Mouse (Mus musculus) yolk sac, embryonic 10.5 days (tissue): ENCODE results near the gene Lias.

Experiments
- DNase-seq: peaks from one replicate; pipeline ENCODE4 v3.0.0-alpha.2; 2017; ENCODE audit warnings: low spot score

The Lias gene

DNA sequence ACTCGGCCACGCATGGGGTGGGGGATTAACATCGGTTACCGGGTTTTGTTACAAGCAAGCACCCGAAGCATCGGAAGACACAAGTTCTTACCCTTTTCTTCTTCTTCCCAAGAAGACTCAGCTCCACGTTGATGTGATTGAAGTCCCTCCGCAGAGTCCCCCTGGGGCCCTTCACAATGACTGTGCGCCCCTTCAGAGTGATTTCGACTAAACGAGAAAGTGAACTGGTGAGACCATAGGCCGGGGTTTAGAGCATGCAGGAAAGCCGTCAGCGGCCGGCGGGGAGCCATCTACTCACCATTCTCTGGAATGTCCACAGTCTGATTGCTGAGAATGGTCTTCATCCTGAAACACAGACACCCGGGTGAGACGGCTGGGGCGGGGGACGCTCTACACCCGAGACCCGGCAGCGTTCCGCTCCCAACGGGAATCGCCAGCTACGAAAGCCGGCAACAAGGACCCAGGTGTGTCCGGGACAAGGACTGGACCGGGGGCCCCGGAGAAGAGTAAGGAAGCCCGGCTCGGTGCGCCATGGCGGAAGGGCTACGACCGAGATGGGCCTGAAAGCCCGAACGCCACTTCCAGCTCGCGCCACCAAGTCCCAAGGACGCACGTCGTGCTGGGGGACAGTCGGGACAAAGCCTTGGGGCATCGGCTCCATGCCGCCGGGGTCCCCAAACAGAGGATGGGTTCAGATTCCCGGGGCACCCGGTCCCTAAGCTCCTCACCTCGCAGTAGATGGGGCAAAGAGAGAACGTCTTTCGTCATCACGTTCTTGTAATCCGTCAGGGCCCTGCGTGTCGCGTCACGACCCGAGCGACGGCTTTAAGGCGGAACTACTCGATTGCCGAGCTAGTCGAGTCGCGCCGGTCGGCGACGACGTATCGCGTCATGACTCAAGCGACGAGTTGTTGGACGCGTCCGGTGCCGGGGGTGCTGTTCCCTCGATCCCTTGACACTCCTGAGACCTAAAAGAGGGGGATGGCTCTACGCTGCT lies at the start of gene Lias, which contains the start of gene Rpl9:
Lias (plus strand) TSS at position 850 of the 997 bp plus-strand sequence.
Rpl9 (minus strand) TSS at position 797 of the 997 bp plus-strand sequence.
- peak; percentile 96 for DNase-seq

DNA sequence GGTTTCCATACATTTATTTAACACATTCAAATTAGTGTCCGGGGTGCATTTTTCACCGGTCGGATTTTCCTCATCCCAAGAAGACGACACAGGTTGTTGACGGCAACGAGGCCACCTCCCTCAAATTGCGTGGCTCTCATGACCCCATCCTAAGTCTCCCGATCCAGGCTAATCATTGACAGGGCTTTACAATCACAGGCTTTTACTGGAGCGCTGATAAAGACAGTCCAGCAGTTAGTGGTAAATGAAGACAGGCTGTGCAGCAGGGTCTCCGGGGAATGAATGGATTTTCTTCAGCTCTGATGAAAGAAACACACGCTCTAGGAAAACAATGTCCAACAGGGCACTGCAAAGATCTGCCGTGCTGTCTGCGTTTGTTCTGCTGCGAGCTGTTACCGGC lies 43.1 kb upstream of the Lias start, which contains the start of gene Klb:
Klb (plus strand) TSS at position 147 of the 400 bp plus-strand sequence.
- peak; percentile 87 for DNase-seq

DNA sequence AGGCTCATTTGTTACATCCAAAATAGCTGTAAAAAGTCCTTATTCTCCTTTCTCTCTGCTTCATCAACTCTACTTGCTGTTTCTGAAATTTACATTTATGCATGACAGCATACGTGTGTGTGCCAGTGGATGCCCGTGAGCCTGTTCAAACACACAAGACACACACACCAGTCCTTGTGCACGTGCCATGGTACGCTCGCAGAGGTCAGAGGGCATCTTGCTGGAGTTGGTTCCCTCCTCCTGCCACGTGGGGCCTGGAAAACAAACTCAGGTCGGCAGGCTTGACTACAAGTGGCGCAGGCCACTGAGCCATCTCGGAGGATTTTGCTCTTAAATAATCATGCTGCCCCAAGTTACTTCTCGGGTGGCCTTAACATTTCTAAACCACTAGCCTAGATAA lies 40.8 kb upstream of the Lias start:
- DNase-seq, result peak; percentile 79

DNA sequence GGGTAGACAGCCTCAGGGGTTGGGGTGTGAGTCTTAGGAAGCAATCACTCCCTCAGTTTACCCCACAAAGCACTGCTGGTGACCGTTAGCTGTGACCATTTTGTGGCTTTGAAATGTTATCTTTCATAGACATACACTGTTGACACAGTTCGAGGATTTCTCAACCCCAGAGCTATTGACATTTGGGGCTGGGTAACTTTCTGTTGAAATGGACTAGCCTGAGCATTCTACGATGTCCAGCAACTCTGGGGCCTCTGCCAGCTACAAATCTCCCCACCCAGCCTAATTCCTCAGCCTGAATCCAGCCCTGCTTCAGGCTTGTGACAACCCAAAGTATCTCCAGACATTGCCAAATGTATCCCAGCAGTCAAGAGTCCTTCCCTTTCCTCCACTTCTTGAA lies 37.2 kb upstream of the Lias start:
- peak; percentile 63 for DNase-seq

DNA sequence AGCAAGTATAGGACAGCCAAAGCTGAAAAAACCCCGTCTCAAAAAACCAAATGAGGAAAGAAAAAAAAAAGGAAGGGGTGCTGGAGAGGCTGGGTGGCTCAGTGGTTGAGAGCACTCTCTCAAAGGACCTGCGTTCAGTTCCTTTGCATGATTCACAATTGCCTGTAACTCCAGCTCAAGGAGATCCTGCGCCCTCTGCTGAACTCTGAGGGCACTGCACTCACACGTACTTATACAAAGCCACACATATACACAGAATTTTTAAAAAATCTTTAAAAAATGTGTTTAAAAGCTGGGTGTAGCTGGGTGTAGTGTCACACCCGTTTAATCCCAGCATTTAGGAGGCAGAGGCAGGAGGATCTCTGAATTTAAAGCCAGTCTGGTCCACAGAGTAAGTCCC lies 36.3 kb upstream of the Lias start:
- DNase-seq, result no peak

DNA sequence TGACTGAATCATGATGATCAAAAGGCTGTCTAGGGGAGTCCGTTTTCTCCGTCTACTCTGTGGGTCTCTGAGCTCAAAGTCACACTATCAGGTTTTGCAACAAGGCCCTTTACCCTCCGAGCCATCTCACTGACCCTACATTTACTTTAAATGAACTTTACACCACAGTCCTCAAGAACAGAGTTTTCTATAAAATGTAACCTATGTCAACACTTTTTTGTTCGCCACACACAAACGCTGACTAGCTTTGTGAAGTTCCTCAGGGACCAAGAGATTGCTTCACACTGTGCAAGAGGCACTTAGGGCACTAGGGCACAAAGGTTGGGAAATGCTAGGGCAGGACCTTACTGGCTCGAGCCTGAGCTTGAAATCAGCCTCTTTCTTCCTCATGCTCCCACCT lies 34.4 kb upstream of the Lias start:
- DNase-seq, result peak; percentile 83

DNA sequence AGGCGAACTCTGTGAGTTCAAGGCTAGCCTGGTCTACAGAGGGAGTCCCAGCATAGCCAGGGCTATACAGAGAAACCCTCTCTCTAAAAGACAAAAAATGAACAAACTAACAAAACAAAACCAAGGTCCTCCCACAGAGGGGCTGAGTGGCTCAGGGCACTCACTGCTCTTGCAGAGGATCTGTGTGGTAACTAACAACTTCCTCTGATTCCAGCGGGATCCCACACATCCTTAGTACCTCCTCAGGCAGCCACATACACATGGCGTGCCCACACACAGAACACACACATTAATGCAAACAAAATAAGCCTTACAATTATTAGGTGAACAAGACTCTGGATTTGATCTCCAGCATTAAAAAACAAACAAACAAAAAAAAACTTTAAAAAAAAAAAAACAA lies 33.5 kb upstream of the Lias start:
- no peak for DNase-seq

DNA sequence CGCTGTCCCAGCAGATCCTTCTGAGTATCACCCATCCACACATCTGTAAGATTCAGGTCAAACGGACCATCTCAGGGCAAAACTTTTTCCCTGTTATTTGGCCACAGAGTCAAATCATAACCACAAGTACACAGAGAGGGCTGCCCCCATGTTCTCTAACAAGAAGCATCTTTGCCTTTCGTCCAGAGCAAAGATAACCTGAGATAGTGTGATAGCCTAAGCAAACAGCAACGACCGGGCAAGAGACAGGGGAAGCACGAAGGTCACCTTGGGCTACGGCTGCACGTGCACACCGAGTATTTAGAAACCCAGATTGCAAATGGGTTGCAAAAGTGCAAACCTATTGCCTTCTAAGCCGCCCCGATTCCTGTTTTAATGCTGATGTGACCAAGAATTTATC lies 23.5 kb upstream of the Lias start:
- DNase-seq, result peak; percentile 86

DNA sequence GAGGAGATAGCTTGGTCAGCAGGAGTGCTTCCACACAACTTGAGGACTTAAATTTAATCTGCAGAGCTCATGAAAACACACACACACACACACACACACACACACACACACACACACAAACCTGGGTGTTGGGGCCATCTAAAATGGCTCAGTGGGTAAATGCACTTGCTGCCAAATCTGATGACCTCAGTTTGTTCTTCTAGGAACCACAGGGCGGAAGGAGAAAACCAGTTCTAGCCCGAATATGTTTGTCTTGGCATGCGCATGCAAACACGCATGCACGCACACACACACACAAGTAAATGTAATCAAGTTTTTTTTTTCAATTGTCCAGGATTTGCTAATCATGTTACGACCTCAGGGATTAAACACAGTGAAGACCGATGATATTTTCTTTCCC lies 19.7 kb upstream of the Lias start:
- no peak for DNase-seq

DNA sequence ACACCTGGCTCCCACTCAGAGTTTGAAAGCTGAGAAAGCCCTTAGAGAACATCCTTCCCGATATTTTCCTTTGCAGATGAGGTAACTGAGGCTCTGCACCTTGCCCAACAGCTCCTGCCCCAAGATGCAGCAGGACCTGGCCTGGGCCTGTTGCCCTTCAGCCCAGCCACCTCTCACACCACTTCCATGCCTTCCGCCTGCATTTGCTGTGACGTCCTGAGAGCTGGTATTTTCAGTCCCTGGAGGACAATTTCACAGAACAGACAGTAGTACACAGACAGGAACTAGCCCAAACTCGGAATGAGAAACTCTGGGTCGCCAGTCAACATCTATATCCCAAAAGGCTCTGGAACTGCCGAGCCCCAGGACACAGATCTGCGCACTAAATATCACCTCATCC lies 16.6 kb upstream of the Lias start:
- no peak for DNase-seq

DNA sequence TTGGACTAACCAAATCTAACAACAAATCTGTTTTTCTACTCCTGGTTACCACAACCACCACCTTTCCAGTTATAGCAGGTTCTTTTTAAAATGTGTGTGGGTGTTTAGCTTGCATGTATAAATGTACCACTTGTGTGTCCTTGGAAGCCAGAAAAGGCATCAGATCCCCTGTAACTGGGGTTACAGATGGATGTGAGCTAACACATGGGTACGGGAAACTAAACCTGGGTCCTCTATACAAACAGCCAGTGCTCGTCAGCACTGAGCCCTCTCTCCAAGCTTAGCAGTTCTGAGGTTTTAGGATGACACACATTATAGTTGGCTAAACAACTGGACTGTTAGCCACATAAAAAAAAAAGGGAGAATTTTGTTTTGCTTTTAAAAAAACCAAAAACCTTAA lies 5.6 kb upstream of the Lias start:
- DNase-seq, result no peak

DNA sequence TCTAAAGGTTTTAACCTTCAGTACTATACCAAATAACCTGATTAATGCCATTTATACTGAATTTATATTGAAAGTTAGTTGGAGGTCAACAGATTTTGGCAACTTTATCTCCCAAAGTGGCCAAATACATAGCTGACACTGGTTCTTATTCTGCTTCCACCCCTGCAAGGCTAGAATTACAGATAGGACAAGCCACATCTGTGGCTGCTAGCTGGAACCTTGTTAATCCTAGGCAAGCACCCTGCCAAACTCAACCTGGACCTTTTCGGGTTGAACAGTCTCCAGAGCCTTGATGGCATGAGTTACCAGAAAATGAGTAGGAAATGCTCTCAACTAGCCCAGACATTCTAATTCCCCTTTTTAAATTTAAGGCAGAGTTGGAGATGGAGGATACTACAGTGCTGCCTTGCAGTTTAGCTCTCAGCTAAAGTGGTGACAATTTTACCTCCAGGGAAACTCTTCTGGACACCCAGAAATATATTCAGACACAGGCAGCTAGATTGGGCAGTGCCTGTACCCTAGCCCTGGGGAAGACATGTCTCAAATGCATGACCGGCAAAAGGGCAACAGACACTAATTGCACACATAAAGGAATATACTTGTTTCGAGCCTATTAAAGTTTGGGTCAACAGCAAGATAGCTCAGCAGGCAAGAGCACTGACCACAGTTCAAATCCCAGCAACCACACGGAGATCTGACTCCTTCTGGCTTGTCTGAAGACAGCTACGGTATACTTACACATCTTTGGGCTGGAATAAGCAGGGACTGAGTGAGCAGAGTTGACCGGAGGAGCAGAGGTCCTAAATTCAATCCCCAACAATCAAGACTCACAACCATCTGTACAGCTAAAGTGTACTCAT lies 4.1 kb upstream of the Lias start:
- DNase-seq, result peak; percentile 32

DNA sequence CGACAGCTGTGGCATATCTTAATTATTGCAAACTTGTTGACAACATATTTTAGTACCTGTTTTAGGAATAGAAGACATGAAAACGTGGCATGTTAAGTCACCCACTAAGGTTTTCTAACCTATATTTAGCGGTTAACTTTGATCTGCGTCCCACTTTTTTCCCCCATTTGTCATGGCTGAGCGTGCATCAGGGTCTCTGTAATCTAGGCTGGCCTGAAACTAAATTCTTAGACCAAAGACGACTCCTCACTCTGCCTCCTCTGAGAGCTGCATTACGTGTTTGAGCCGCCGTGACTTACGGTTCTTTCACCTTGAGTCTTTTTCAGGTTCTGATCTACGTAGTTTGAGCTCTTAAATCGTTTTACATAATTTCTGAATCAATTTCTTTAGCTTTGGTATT lies 456 bp downstream of the Lias start:
- DNase-seq, result no peak

DNA sequence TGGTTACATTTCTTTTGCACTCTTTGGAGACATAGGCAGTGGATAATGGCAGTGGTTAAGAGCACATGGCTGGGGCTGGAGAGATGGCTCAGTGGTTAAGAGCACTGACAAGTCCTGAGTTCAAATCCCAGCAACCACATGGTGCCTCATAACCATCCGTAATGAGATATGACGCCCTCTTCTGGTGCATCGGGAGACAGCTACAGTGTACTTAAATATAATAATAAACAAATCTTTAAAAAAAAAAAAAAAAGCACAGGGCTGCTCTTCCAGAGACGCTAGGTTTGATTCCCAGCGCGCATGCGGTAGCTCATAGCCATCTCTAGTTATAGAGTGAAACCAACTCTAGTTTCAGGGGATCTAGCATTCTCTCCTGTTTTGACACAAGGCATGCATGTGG lies 3.1 kb downstream of the Lias start:
- no peak for DNase-seq

DNA sequence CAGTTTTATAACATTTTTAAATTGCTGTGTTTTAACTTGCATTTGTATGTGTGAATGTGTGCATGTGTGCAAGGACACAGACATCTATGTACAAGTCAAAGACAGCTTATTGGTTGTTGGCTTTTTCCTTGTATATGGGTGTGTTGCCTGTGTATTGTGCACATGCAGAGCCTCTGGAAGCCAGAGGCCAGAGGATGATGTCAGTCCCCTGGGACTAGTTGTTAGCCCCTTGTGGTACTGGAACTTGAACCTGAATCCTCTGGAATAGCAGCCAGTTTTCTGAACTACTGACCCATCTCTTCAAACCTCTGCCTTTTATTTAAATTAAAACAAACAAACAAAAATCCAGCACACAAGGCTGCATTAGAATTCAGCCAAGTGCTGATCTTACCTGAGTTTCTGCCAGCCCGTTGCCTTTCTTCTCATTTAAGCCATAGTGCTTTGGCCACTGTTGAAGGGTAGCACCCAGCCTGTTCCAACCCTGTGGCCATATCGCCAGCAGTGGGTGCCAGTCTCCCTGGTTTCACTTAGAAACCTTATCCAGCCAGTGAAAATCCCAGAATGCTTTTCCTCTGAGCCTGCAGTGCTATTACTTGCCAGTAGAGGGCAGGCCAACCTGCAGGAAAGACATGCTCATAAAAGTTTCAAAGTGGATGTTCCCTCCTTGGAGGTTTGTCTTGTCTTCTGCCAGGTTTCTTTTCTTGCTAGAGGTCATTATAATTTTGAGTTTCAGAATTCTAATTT lies 10.1 kb downstream of the Lias start:
- DNase-seq, result peak; percentile 65

DNA sequence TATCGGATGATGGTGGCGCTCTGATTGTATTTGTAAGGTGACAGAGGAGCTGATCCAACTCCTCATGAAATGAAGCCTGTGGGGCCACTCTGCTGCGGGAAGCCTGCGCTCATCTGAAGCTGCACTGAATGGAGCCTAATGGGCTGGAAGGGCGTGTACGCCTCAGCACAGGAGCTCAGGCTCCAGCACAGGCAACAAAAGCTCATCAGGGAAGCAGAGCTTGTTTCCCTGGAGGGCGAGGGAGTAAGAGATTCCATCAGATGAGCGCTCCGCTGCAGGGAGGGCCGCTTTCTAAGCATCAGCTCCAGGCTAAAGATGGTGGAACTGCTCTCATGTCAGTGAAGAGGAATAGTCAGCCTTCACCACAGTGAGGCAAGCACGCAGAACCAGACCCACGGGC lies 16.7 kb downstream of the Lias start:
- no peak for DNase-seq

DNA sequence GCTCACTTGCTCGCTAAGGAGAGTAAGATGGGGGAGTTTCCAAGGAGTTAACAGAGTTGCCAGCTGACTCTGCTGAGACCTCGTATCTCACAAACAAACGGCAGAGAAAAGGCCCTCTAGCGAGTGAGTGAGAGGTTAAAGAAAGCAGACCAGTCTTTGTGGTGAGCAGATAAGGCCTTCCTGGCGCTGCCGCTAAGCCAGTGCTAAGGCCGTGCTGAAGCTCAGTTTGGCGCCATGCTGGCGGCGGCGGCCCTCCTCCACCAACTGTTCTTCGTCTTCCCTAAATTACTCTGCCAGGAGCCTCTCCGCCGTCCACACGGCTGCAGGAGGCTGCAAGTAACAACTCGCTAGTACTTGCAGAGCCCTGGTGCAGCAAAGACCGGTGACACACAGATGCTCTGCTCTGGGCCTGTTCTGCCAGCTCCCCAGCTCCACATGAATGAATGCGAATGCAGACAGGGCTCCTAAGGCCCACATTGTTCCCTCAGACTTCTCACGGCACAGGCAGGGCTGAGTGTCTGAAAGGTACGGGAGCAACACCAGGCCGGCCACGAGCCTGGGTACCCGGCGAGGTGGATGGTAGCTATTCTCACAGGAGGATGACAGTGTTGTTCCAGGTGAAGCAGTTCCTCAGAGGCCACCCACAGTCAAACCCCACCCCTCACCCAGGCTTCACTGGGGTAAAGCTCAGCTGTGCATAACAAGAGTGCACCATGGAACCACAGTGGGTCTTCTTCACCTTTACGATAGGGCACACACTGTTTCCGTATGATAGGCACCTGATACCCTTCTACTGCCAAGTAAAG lies 24.6 kb downstream of the Lias start:
- DNase-seq, result peak; percentile 75

DNA sequence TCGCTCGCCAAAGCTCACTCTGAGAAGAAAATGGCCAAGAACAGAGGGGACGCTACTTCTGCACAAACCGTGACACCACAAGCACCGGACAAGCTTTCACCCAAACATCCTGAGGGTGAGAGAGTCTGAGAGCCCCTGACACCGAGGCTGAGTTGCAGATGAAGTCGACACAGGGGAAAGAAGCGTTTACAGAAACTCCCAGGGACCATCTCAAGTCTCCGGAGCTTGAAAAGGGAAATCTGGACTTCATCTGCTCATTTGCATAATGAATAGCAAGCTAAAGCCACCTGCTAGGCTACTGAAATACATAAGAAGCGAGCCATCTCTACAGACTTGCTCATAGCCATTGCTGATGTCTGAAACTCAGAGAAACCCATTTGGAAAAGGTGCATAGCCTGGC lies 27.8 kb downstream of the Lias start:
- DNase-seq, result no peak

DNA sequence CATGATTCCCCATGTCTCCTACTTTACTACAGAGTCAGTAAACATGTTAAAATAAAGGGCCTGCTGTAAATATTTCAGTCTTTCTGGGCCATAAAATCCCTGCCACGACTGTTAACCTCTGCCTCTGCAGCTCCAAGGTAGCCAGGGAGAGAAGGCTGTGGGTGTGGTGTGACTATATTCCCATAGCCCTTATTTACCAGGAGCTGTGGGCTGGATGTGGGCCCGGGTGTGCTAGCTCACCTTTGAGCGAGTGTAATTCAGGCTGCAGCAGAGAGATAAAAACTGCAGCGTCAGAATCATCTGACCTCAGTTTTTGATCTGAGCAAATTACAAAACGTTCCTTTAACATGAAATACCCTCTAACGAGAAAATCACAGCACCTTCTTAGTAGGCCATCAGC lies 29.5 kb downstream of the Lias start:
- no peak for DNase-seq

DNA sequence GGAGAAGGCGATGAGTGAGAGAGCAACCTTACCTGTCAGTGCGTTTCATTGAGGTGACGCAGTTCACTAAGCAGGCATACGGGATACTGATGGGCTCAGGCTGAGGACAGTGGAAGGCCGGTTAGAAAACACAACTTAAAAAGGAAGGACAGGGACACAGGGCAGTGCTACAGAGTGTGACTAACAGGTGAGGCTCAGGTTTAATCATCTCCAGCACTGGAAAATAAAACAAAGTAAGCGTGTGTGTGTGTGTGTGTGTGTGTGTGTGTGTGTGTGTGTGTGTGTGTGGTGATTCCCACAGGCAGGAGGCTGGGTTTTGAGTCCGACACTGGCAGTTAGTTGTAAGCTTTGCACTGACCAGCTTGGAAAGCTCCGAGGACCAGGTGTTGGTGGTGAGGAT lies 31.5 kb downstream of the Lias start:
- DNase-seq, result no peak

DNA sequence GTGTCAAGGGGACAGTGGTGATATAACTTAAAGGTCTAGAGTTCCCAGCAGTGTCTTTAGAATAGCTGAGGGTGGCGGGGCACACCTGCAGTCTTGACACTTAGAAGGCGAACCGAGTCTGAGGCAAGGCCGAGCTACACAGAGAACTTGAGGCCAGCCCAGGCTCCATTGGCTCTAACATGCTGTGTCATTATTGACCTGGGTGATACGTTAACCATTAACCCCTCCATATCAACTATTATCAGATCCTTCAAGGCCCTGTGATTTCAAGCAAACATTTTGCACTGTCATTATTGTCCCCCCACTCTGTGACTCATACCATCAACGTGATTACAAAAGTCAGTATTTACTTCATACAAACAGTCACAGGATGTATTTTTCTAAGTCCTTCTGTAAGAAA lies 32.9 kb downstream of the Lias start:
- peak; percentile 54 for DNase-seq
